Comparison of ENCODE assay signal across 9 mouse cellular contexts in the genomic region with DNA sequence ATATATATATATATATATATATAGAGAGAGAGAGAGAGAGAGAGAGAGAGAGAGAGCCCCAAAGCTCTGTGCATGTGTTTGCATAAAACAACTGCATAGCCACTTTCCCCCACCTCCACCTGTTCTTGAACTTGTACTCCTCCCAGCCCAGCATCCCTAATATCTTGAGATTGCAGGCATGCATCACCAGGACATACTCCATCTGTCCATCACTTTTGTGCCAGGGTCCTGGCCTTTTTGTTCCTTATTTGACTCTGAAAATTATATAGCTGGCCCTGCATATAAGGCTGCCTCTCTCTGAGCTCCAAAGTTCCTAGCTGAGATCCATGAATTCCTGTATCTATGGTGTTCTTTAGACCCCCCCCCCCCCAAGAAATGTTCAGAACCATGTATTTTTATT.
"Had no signal": no experiment of that assay in that cellular context is flagged by ENCODE, and none has a peak within 500 bp of the region (broad histone marks: within the 10 kb centered on the region; RNA-seq: fewer than 3 reads in every experiment).

No protein-coding gene starts in this region.

- ATAC-seq: midbrain, embryonic 13.5 days had no signal

- DNase-seq: kidney, adult 11 months; kidney, adult 9 months; kidney, postnatal 36 days; lung, adult 18-20 months; thymus, postnatal 36 days had no signal

- H3K36me3 ChIP-seq: limb, embryonic 15.5 days; neural tube, embryonic 15.5 days had no signal

- H3K9ac ChIP-seq: limb, embryonic 15.5 days; neural tube, embryonic 15.5 days had no signal

- H3K27me3 ChIP-seq: limb, embryonic 15.5 days; midbrain, embryonic 13.5 days; neural tube, embryonic 15.5 days had no signal

- H3K4me2 ChIP-seq: limb, embryonic 15.5 days; midbrain, embryonic 13.5 days had no signal

- H3K27ac ChIP-seq: kidney, postnatal 0 days; limb, embryonic 15.5 days; midbrain, embryonic 13.5 days had no signal

- H3K4me1 ChIP-seq: limb, embryonic 15.5 days had no signal

- H3K4me3 ChIP-seq: limb, embryonic 15.5 days; midbrain, embryonic 13.5 days; neural tube, embryonic 15.5 days had no signal

- H3K9me3 ChIP-seq: limb, embryonic 15.5 days; midbrain, embryonic 13.5 days; neural tube, embryonic 15.5 days had no signal
